Mouse (Mus musculus) C2C12 (cell line): ENCODE data around the gene Tdrd1. TPM values are rescaled to one million over a fixed set of nuclear protein-coding genes. Genes with fewer than 3 reads are reported as not detected.

ENCODE experiments used
- H3K27me3 ChIP-seq: one replicate; pipeline ENCODE4 v1.6.1; 2011; ENCODE audit not compliant: control insufficient read depth, insufficient read depth, insufficient read length
- H3K36me3 ChIP-seq: one replicate; pipeline ENCODE4 v1.6.1; 2011; ENCODE audit not compliant: control insufficient read depth, insufficient read depth
- H3K4me3 ChIP-seq: one replicate; pipeline ENCODE4 v1.5.1; 2011; ENCODE audit warnings: mild to moderate bottlenecking, control low read depth; ENCODE audit not compliant: poor library complexity, insufficient read depth, severe bottlenecking
- H3K79me2 ChIP-seq: one replicate; pipeline ENCODE4 v1.6.1; 2011; ENCODE audit not compliant: control insufficient read depth, insufficient read depth
- H3K79me3 ChIP-seq: one replicate; pipeline ENCODE4 v1.6.1; 2011; ENCODE audit warnings: low read depth, control low read depth
- H3ac ChIP-seq: one replicate; pipeline ENCODE3; 2011; ENCODE audit warnings: low read depth; ENCODE audit not compliant: control insufficient read depth, insufficient read length
- CEBPB ChIP-seq: IDR thresholded peaks from one replicate; pipeline ENCODE4 v1.6.1; 2011; ENCODE audit warnings: low read depth, mild to moderate bottlenecking, control low read depth, moderate library complexity
- CTCF ChIP-seq: IDR thresholded peaks from one replicate; pipeline ENCODE4 v1.5.1; 2011; ENCODE audit not compliant: control insufficient read depth, insufficient read depth, insufficient read length
- FOSL1 ChIP-seq: IDR thresholded peaks from one replicate; pipeline ENCODE4 v1.8.0; 2011; ENCODE audit warnings: mild to moderate bottlenecking, low read length; ENCODE audit not compliant: poor library complexity, insufficient read depth, severe bottlenecking
- MAX ChIP-seq: IDR thresholded peaks from one replicate; pipeline ENCODE4 v1.6.1; 2011; ENCODE audit warnings: mild to moderate bottlenecking, control low read depth
- MYOD1 ChIP-seq: IDR thresholded peaks from one replicate; pipeline ENCODE4 v1.6.1; 2011; ENCODE audit warnings: low read depth; ENCODE audit not compliant: control insufficient read depth, insufficient read length
- MYOG ChIP-seq: IDR thresholded peaks from one replicate; pipeline ENCODE4 v1.6.1; 2011; ENCODE audit not compliant: control insufficient read depth, insufficient read length; ENCODE audit errors: extremely low read depth
- USF1 ChIP-seq: IDR thresholded peaks from one replicate; pipeline ENCODE4 v1.6.1; 2011; ENCODE audit warnings: low read depth, mild to moderate bottlenecking, control low read depth, moderate library complexity
- polyA plus RNA-seq: library from polyadenylated mRNA; unstranded; fragments of >200 nt; fragmentation: generic; extraction: Trizol; gene quantifications from one replicate; pipeline ENCODE4 v1.2.1, GENCODE M21; 2012; ENCODE audit warnings: missing spikeins

The Tdrd1 gene
- polyA plus RNA-seq, 1 experiment, result not detected

DNA sequence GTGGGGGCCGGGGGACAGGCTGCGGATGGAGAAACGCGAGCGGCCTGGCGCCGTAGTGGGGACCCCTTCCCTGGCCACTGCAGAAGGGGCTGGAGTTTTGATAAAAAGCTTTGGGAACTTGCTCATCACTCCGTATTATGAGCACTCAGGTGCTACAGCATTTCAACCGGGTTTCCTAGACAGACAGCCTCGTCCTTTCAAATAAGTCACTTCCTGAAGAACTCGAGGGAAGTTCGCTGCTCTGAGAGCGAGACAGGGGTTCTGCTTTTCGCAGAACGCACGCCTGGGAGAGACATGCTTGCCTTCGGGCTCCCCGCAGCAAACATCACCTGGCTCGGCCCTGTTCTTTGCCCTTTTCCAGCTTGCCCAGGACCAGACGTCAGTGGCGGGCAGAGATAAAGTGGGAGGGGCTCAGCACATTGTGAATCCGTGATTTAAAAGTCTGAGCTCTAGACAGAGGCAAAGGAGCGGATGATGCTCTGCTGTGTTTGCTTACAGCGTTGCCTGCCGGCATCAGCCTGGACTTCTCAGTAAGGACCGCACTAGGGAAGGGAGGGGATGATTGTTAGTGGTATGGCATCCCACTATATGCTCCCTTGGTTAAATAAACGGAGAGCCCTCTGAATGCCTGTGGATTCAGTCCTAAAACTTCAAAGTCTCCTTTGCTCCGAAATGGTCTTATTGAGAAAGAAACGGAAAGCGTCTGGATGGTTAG lies 48.7 kb downstream of the Tdrd1 start:
- Histone ChIP-seq H3K79me3 (no peaks in the 10 kb centered on the region), H3K4me3 (no peak overlapping the region), H3K36me3 (no peaks in the 10 kb centered on the region), H3K27me3 (peaks cover 24% of the 10 kb centered on the region), H3ac (no peak overlapping the region), H3K79me2 (no peaks in the 10 kb centered on the region)
- no peak for TF ChIP-seq MYOG
- TF ChIP-seq FOSL1, result no peak
- TF ChIP-seq MYOD1, result no peak
- TF ChIP-seq CEBPB, result no peak
- no peak for TF ChIP-seq USF1

- no peak overlapping the region for H3ac ChIP-seq
- peaks cover 28% of the 10 kb centered on the region for H3K27me3 ChIP-seq
- H3K79me3 ChIP-seq, result no peaks in the 10 kb centered on the region
- H3K4me3 ChIP-seq, result no peak overlapping the region
- TF ChIP-seq CEBPB, result no peak
- no peak for TF ChIP-seq USF1
- TF ChIP-seq MYOG, result no peak
- TF ChIP-seq MYOD1, result no peak
- TF ChIP-seq CTCF, result no peak
- TF ChIP-seq FOSL1, result no peak
- no peak for TF ChIP-seq MAX
- no peaks in the 10 kb centered on the region for H3K36me3 ChIP-seq
- H3K79me2 ChIP-seq, result no peaks in the 10 kb centered on the region
Observed at GRCm38 (mm10) chr19:56877364-56877763, 51.4 kb downstream of the Tdrd1 start.

DNA sequence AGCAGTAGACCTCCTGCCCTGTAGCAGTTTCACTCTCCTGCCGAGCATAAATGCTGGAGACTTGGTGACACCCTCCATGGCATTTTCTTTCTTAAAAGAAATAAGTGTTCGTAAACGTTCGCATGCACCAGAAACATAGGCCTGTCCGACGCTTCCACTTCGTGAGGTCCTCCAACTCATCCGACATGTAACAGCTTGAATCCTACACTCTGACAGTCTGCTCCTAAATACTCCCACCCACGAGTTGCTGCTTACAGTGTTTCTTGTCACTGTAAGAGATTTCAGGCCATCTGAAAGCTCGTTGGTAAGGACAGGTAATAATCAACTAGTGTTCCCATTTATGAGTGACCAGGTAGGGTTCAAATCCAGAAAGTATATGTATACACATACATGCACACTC lies 61.9 kb downstream of the Tdrd1 start:
- TF ChIP-seq MYOG, result no peak
- no peak for TF ChIP-seq MAX
- no peak for TF ChIP-seq FOSL1
- TF ChIP-seq MYOD1, result no peak
- TF ChIP-seq CTCF, result no peak
- no peak for TF ChIP-seq CEBPB
- TF ChIP-seq USF1, result no peak
- H3K79me3 ChIP-seq, result no peaks in the 10 kb centered on the region
- no peaks in the 10 kb centered on the region for H3K27me3 ChIP-seq
- H3ac ChIP-seq, result no peak overlapping the region
- H3K4me3 ChIP-seq, result no peak overlapping the region
- H3K36me3 ChIP-seq, result no peaks in the 10 kb centered on the region
- no peaks in the 10 kb centered on the region for H3K79me2 ChIP-seq

GRCm38 (mm10) chr19:56888654-56889053 lies 62.6 kb downstream of the Tdrd1 start:
- Histone ChIP-seq H3K79me3 (no peaks in the 10 kb centered on the region), H3K27me3 (no peaks in the 10 kb centered on the region), H3K36me3 (no peaks in the 10 kb centered on the region), H3K4me3 (no peak overlapping the region), H3K79me2 (no peaks in the 10 kb centered on the region), H3ac (no peak overlapping the region)
- TF ChIP-seq CEBPB (no peak), MYOD1 (no peak), CTCF (no peak), MYOG (no peak)

DNA sequence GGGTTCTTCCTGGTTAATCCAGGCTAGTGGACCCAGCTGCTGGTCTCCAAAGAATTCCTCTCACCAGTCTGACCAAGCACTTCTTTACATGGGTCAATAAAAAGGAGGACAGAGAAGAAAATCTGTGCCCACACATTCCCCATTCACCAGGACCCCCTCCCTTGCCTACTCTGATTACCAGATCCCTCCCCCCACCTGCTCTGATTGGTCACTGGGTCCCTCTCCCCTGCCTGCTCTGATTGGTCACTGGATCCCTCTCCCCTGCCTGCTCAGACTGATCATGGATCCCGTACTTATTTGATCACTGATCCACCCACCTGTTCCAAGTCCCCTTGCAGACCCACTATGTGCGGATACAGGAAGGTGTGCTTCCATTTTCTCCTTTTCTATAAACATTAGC lies 65.4 kb downstream of the Tdrd1 start:
- H3K79me2 ChIP-seq, result no peaks in the 10 kb centered on the region
- TF ChIP-seq FOSL1, result no peak
- no peak for TF ChIP-seq MAX
- no peak for TF ChIP-seq CTCF
- no peak for TF ChIP-seq USF1
- TF ChIP-seq MYOG, result no peak
- TF ChIP-seq CEBPB, result no peak
- H3K27me3 ChIP-seq, result no peaks in the 10 kb centered on the region
- H3ac ChIP-seq, result no peak overlapping the region
- no peak overlapping the region for H3K4me3 ChIP-seq
- no peaks in the 10 kb centered on the region for H3K79me3 ChIP-seq
- no peaks in the 10 kb centered on the region for H3K36me3 ChIP-seq

- Histone ChIP-seq H3K4me3 (no peak overlapping the region), H3ac (no peak overlapping the region), H3K27me3 (no peaks in the 10 kb centered on the region), H3K79me3 (no peaks in the 10 kb centered on the region), H3K36me3 (no peaks in the 10 kb centered on the region), H3K79me2 (no peaks in the 10 kb centered on the region)
- TF ChIP-seq MYOD1 (no peak), USF1 (no peak), MAX (no peak), CEBPB (no peak), FOSL1 (no peak), MYOG (no peak), CTCF (no peak)
Observed at GRCm38 (mm10) chr19:56892586-56892985, 66.6 kb downstream of the Tdrd1 start.
